Mouse (Mus musculus) ovary, postnatal 36 days (tissue): ENCODE results near the gene 2010003K11Rik.

Experiments used
- DNase-seq: peaks from one replicate; pipeline ENCODE4 v3.0.0; 2022; ENCODE audit warnings: low spot score, mixed read lengths

2010003K11Rik gene

GRCm38 (mm10) chr19:4498062-4498933, at the start of gene 2010003K11Rik:
Gene 2010003K11Rik, minus strand, starts transcription at chr19:4498583.
- DNase-seq = peak; percentile 47

GRCm38 (mm10) chr19:4547801-4548200, 49.4 kb upstream of the 2010003K11Rik start:
- DNase-seq = no peak

GRCm38 (mm10) chr19:4545841-4546240, 47.5 kb upstream of the 2010003K11Rik start:
- DNase-seq = no peak

- DNase-seq = no peak
Measured at GRCm38 (mm10) chr19:4545091-4545490, 46.7 kb upstream of the 2010003K11Rik start.

- no peak for DNase-seq
Measured at GRCm38 (mm10) chr19:4542081-4542480, 43.7 kb upstream of the 2010003K11Rik start.

GRCm38 (mm10) chr19:4540992-4541391, 42.6 kb upstream of the 2010003K11Rik start:
- DNase-seq = no peak

GRCm38 (mm10) chr19:4540263-4540662, 41.9 kb upstream of the 2010003K11Rik start:
- no peak for DNase-seq

GRCm38 (mm10) chr19:4536606-4537005, 38.2 kb upstream of the 2010003K11Rik start:
- no peak for DNase-seq

GRCm38 (mm10) chr19:4535922-4536321, 37.5 kb upstream of the 2010003K11Rik start:
- DNase-seq = no peak

- no peak for DNase-seq
Measured at GRCm38 (mm10) chr19:4534646-4535045, 36.3 kb upstream of the 2010003K11Rik start.

- DNase-seq = no peak
Measured at GRCm38 (mm10) chr19:4521426-4522050, 23.2 kb upstream of the 2010003K11Rik start.

- no peak for DNase-seq
Measured at GRCm38 (mm10) chr19:4517483-4517882, 19.1 kb upstream of the 2010003K11Rik start.

GRCm38 (mm10) chr19:4516288-4516687, 17.9 kb upstream of the 2010003K11Rik start:
- DNase-seq = no peak

- DNase-seq = no peak
Measured at GRCm38 (mm10) chr19:4515746-4516145, 17.4 kb upstream of the 2010003K11Rik start.

GRCm38 (mm10) chr19:4513236-4513858, 15.0 kb upstream of the 2010003K11Rik start:
- no peak for DNase-seq

GRCm38 (mm10) chr19:4511116-4511841, 12.9 kb upstream of the 2010003K11Rik start:
- DNase-seq = no peak

- DNase-seq = peak; percentile 99
Measured at GRCm38 (mm10) chr19:4509986-4510963, 11.9 kb upstream of the 2010003K11Rik start, which contains the start of gene Pcx. Gene Pcx, plus strand, starts transcription at chr19:4510472.

- no peak for DNase-seq
Measured at GRCm38 (mm10) chr19:4507746-4508145, 9.4 kb upstream of the 2010003K11Rik start.

GRCm38 (mm10) chr19:4504830-4505229, 6.4 kb upstream of the 2010003K11Rik start:
- DNase-seq = no peak

GRCm38 (mm10) chr19:4502701-4503100, 4.3 kb upstream of the 2010003K11Rik start:
- DNase-seq = no peak
